ENCODE assay signal across 8 mouse cellular contexts in the genomic region with DNA sequence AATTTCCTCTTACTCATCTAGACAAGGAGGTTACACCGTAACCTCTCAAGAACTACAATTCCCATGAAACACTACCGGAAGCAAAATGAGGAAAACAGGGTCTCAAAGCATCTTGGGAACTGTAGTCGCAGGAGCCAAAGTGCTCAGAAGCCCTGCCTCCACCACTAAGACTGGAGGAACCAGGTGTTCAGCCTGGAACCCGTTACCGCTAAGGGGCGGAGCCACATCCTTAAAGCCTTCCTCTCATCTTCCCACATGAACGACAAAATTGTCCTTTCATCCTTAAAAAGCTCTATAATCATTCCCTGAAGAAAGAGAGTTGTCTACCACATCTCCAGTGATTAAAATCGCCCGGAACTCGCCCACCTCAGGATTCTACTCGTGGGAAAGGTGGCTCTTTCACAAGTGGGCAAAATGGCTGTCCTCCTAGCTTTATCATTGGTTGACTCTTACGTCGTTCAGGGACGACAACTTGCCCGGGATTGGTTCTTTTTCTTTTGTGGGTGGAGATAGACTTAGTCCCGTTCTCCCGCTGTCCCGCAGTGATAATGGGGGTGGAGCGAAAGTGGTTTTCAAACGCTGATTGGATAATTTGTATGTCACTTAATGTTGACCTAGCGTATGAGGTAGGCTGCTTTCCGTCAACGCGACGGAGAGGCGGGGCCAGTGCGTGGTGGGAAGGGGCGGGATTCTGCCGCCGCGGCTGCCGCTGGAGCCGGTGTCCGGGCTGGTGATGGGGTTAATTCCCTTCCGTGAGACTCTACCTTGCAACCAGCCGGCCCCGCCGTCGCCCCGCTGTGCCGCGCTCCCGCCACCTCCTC. TPM values are rescaled to one million over a fixed set of nuclear protein-coding genes. Genes with fewer than 3 reads are reported as not detected.
DNase-seq lines count a peak whose midpoint lies in the region; ATAC-seq and TF ChIP-seq lines count a peak whose summit lies in the region.

A gene (minus strand): TSS at position 407 of the 821 bp plus-strand sequence.
A gene (plus strand): TSS at position 661 of the 821 bp plus-strand sequence.

- TF ChIP-seq EP300 in liver, embryonic 14.5 days (IDR thresholded peaks at IDR 0.05; ENCODE audit: low read depth), result no peak; the same call in 1 of the 2 replicates
- no peak for TF ChIP-seq EP300 in stomach, postnatal 0 days (optimal IDR thresholded peaks at IDR 0.05)

- H3K4me2 ChIP-seq in heart, embryonic 15.5 days, result peak within 1 kb of the TSS; percentile 71
- H3K4me2 ChIP-seq in liver, embryonic 14.5 days (ENCODE audit: low read depth), result peak within 1 kb of the TSS; percentile 80
- peak within 1 kb of the TSS; percentile 68 for H3K4me2 ChIP-seq in neural tube, embryonic 11.5 days (ENCODE audit: low read depth)
- peak within 1 kb of the TSS; percentile 81 for H3K4me2 ChIP-seq in stomach, postnatal 0 days (replicated peaks; ENCODE audit: low read depth)

- H3K4me1 ChIP-seq in forebrain, embryonic 10.5 days, result peaks cover 39% of the 10 kb centered on the region
- H3K4me1 ChIP-seq in heart, embryonic 15.5 days (replicated peaks), result peaks cover 10% of the 10 kb centered on the region
- peaks cover 5 to 6% of the 10 kb centered on the region in 2 experiments for H3K4me1 ChIP-seq in liver, embryonic 14.5 days (replicated peaks; ENCODE audit: control insufficient read depth in 2 of 2, insufficient read depth in 2 of 2, low read length in 1 of 2)
- H3K4me1 ChIP-seq in neural tube, embryonic 11.5 days (ENCODE audit: control insufficient read depth, insufficient read depth, low read length), result peaks cover 5% of the 10 kb centered on the region; the same call in 1 of the 2 replicates
- no peaks in the 10 kb centered on the region for H3K4me1 ChIP-seq in stomach, postnatal 0 days (replicated peaks; ENCODE audit: control insufficient read depth, insufficient read depth)

- peak; percentile 98 for ATAC-seq in heart, embryonic 15.5 days (replicated peaks; ENCODE audit: insufficient number of reproducible peaks, insufficient read depth, low FRiP score, low read depth)
- ATAC-seq in liver, embryonic 14.5 days (ENCODE audit: insufficient read depth), result peak; percentile 91
- peak; percentile 94 for ATAC-seq in neural tube, embryonic 11.5 days (ENCODE audit: insufficient read depth, low FRiP score, low TSS enrichment)
- peak; percentile 97 for ATAC-seq in stomach, postnatal 0 days (ENCODE audit: low FRiP score, low TSS enrichment)

- peak within 1 kb of the TSS; percentile 93 for H3K4me3 ChIP-seq in forebrain, embryonic 10.5 days
- peak within 1 kb of the TSS; percentile 74 for H3K4me3 ChIP-seq in heart, embryonic 15.5 days
- H3K4me3 ChIP-seq in liver, embryonic 14.5 days (ENCODE audit: insufficient read depth in 1 of 2, low read depth in 2 of 2, low read length in 2 of 2), result peak within 1 kb of the TSS; percentile 99
- peak within 1 kb of the TSS; percentile 89 for H3K4me3 ChIP-seq in neural tube, embryonic 11.5 days (ENCODE audit: low read depth, low read length)
- peak within 1 kb of the TSS; percentile 91 for H3K4me3 ChIP-seq in stomach, postnatal 0 days (ENCODE audit: low read depth, low read length)

- peak; percentile 94 to 96 for DNase-seq in CD8-positive naive resting alpha-beta T cell, adult 2 months (ENCODE audit: low read depth in 2 of 2, low spot score in 2 of 2)
- DNase-seq in c-Kit-positive CD71-negative TER-119-negative erythroid progenitor cells, embryonic 14.5 days (ENCODE audit: low read depth), result peak; percentile 99
- peak; percentile 94 for DNase-seq in forebrain, embryonic 10.5 days (ENCODE audit: extremely low spot score, low spot score)
- peak; percentile 97 for DNase-seq in kidney, postnatal 25 days
- peak; percentile 99 to 100 (median 100) for DNase-seq in liver, embryonic 14.5 days (ENCODE audit: low read depth in 3 of 3, low spot score in 3 of 3)
- DNase-seq in neural tube, embryonic 11.5 days (ENCODE audit: low spot score), result peak; percentile 95
- peak; percentile 95 for DNase-seq in stomach, postnatal 0 days (ENCODE audit: low spot score)

- peak within 1 kb of the TSS; percentile 95 for H3K27ac ChIP-seq in forebrain, embryonic 10.5 days
- peak within 1 kb of the TSS; percentile 93 for H3K27ac ChIP-seq in heart, embryonic 15.5 days
- peak within 1 kb of the TSS; percentile 89 for H3K27ac ChIP-seq in liver, embryonic 14.5 days
- H3K27ac ChIP-seq in neural tube, embryonic 11.5 days (ENCODE audit: low read depth, low read length), result peak within 1 kb of the TSS; percentile 92
- H3K27ac ChIP-seq in stomach, postnatal 0 days (replicated peaks), result peak within 1 kb of the TSS; percentile 93

- no peak for TF ChIP-seq CTCF in liver, embryonic 14.5 days (IDR thresholded peaks at IDR 0.05; ENCODE audit: low read depth)
- no peak for TF ChIP-seq CTCF in stomach, postnatal 0 days (IDR thresholded peaks at IDR 0.05; ENCODE audit: low read depth)

- H3K27me3 ChIP-seq in forebrain, embryonic 10.5 days (ENCODE audit: poor library complexity, severe bottlenecking), result no peaks in the 10 kb centered on the region
- H3K27me3 ChIP-seq in heart, embryonic 15.5 days, result no peaks in the 10 kb centered on the region
- H3K27me3 ChIP-seq in liver, embryonic 14.5 days (ENCODE audit: control insufficient read depth, insufficient read depth, low read length), result no peaks in the 10 kb centered on the region
- H3K27me3 ChIP-seq in neural tube, embryonic 11.5 days (ENCODE audit: control insufficient read depth, insufficient read depth, low read length), result no peaks in the 10 kb centered on the region
- no peaks in the 10 kb centered on the region for H3K27me3 ChIP-seq in stomach, postnatal 0 days (ENCODE audit: control insufficient read depth, insufficient read depth, low read length)

- peak within 1 kb of the TSS; percentile 74 for H3K9ac ChIP-seq in heart, embryonic 15.5 days
- peak within 1 kb of the TSS; percentile 98 for H3K9ac ChIP-seq in liver, embryonic 14.5 days (replicated peaks)
- H3K9ac ChIP-seq in neural tube, embryonic 11.5 days (ENCODE audit: low read length), result peak within 1 kb of the TSS; percentile 86
- H3K9ac ChIP-seq in stomach, postnatal 0 days (ENCODE audit: low read length), result peak within 1 kb of the TSS; percentile 82

- under 1% methylated on average over 42 of the region's 43 CpGs for WGBS in forebrain, embryonic 10.5 days
- under 1% methylated on average over 43 of the region's 43 CpGs for WGBS in heart, embryonic 15.5 days
- under 1% methylated on average over 43 of the region's 43 CpGs for WGBS in liver, embryonic 14.5 days (ENCODE audit: insufficient replicate concordance)
- under 1% methylated on average over 42 of the region's 43 CpGs for WGBS in neural tube, embryonic 11.5 days
- under 1% methylated on average over 41 of the region's 43 CpGs for WGBS in stomach, postnatal 0 days

- no peaks in the 10 kb centered on the region for H3K9me3 ChIP-seq in forebrain, embryonic 10.5 days
- H3K9me3 ChIP-seq in heart, embryonic 15.5 days (replicated peaks), result no peaks in the 10 kb centered on the region
- H3K9me3 ChIP-seq in liver, embryonic 14.5 days (ENCODE audit: control insufficient read depth, low read length), result no peaks in the 10 kb centered on the region
- no peaks in the 10 kb centered on the region for H3K9me3 ChIP-seq in neural tube, embryonic 11.5 days (ENCODE audit: control insufficient read depth, low read length)
- no peaks in the 10 kb centered on the region for H3K9me3 ChIP-seq in stomach, postnatal 0 days (ENCODE audit: control insufficient read depth, low read length)

- H3K36me3 ChIP-seq in forebrain, embryonic 10.5 days (replicated peaks), result no peaks in the 10 kb centered on the region
- no peaks in the 10 kb centered on the region for H3K36me3 ChIP-seq in heart, embryonic 15.5 days
- H3K36me3 ChIP-seq in liver, embryonic 14.5 days (replicated peaks; ENCODE audit: control insufficient read depth, insufficient read depth, low read depth), result no peaks in the 10 kb centered on the region
- no peaks in the 10 kb centered on the region for H3K36me3 ChIP-seq in neural tube, embryonic 11.5 days (ENCODE audit: control insufficient read depth, insufficient read depth, low read length)
- H3K36me3 ChIP-seq in stomach, postnatal 0 days (ENCODE audit: control insufficient read depth, insufficient read depth, low read length), result no peaks in the 10 kb centered on the region

RNA-seq across cellular contexts. Expression of the first gene that starts in this region (rescaled TPM):
- polyA plus RNA-seq in forebrain, embryonic 10.5 days (2016; fragmentation: Nextera tagmentation; extraction: Ambion mirVana), result 17.5 and 19.2 TPM in 2 replicates
- 5.3 and 5.7 TPM in 2 replicates for polyA plus RNA-seq in heart, embryonic 15.5 days (2015; fragmentation: Nextera tagmentation; extraction: Ambion mirVana)
- polyA plus RNA-seq in liver, embryonic 14.5 days (2012; rRNA removed), result 2.8 and 3.9 TPM in 2 replicates
- 4.1 and 4.4 TPM in 2 replicates for polyA plus RNA-seq in liver, embryonic 14.5 days (2014; fragmentation: Nextera tagmentation; extraction: Ambion mirVana)
- polyA plus RNA-seq in neural tube, embryonic 11.5 days (2014; fragmentation: Nextera tagmentation; extraction: Ambion mirVana), result 14.5 TPM in 2 replicates
- polyA plus RNA-seq in stomach, postnatal 0 days (2015; fragmentation: Nextera tagmentation; extraction: Ambion mirVana), result 1.4 and 1.5 TPM in 2 replicates

RNA-seq across cellular contexts. Expression of the second gene that starts in this region (rescaled TPM):
- polyA plus RNA-seq in forebrain, embryonic 10.5 days (2016; fragmentation: Nextera tagmentation; extraction: Ambion mirVana), result 79.8 and 82.2 TPM in 2 replicates
- 46.2 and 46.6 TPM in 2 replicates for polyA plus RNA-seq in heart, embryonic 15.5 days (2015; fragmentation: Nextera tagmentation; extraction: Ambion mirVana)
- 19.7 and 20.3 TPM in 2 replicates for polyA plus RNA-seq in liver, embryonic 14.5 days (2012; rRNA removed)
- polyA plus RNA-seq in liver, embryonic 14.5 days (2014; fragmentation: Nextera tagmentation; extraction: Ambion mirVana), result 32.6 and 32.8 TPM in 2 replicates
- polyA plus RNA-seq in neural tube, embryonic 11.5 days (2014; fragmentation: Nextera tagmentation; extraction: Ambion mirVana), result 91.1 and 91.6 TPM in 2 replicates
- 23.7 and 29.6 TPM in 2 replicates for polyA plus RNA-seq in stomach, postnatal 0 days (2015; fragmentation: Nextera tagmentation; extraction: Ambion mirVana)

Comparison
In these comparisons a context has a peak if more than half of its experiments do, and no peak if none do; other contexts are left out.
1. Peak in every context shown above with its lines: DNase-seq, ATAC-seq, H3K4me3 ChIP-seq and H3K27ac ChIP-seq.